Mouse (Mus musculus) midbrain, embryonic 11.5 days (tissue): Measurements from ENCODE around the gene Nsl1. TPM values are rescaled to one million over a fixed set of nuclear protein-coding genes. Genes with fewer than 3 reads are reported as not detected.

Experiments used
- ATAC-seq: fragments of 200-750 bp; cut with Nextera tagmentation; 2 replicates; pipeline ENCODE4 v1.8.0; 2017; ENCODE audit warnings: moderate TSS enrichment, moderate library complexity; ENCODE audit not compliant: low FRiP score
- DNase-seq: peaks from one replicate; pipeline ENCODE4 v3.0.0; 2015; ENCODE audit warnings: low spot score; ENCODE audit errors: missing footprints
- H3K27ac ChIP-seq: fragments of 300-500 bp; sonication (generic); 2 replicates; pipeline ENCODE4 v1.5.1; 2014; ENCODE audit warnings: low read depth, low read length
- H3K27me3 ChIP-seq: fragments of 300-500 bp; sonication (generic); 2 replicates; pipeline ENCODE4 v1.6.1; 2014; ENCODE audit warnings: mild to moderate bottlenecking, low read length, moderate library complexity, mixed read lengths; ENCODE audit not compliant: control insufficient read depth, insufficient read depth
- H3K36me3 ChIP-seq: fragments of 300-500 bp; sonication (generic); 2 replicates; pipeline ENCODE4 v1.6.1; 2014; ENCODE audit warnings: mild to moderate bottlenecking, low read length, moderate library complexity, mixed read lengths; ENCODE audit not compliant: control insufficient read depth, insufficient read depth
- H3K4me1 ChIP-seq: fragments of 300-500 bp; sonication (generic); 2 replicates; pipeline ENCODE4 v1.6.1; 2014; ENCODE audit warnings: low read length; ENCODE audit not compliant: control insufficient read depth, insufficient read depth
- H3K4me2 ChIP-seq: fragments of 300-500 bp; sonication (generic); 2 replicates; pipeline ENCODE4 v1.6.1; 2014; ENCODE audit warnings: mild to moderate bottlenecking, moderate library complexity
- H3K4me3 ChIP-seq: fragments of 300-500 bp; sonication (generic); 2 replicates; pipeline ENCODE4 v1.5.1; 2014; ENCODE audit warnings: low read depth, low read length
- H3K9ac ChIP-seq: fragments of 300-500 bp; sonication (generic); 2 replicates; pipeline ENCODE4 v1.6.1; 2014; ENCODE audit warnings: low read length
- H3K9me3 ChIP-seq: fragments of 300-500 bp; sonication (generic); 2 replicates; pipeline ENCODE4 v1.6.1; 2016; ENCODE audit warnings: low read length; ENCODE audit not compliant: control insufficient read depth
- WGBS: fragments of 180-500 bp; shearing (Covaris S2); extraction: QIAGEN DNeasy Blood & Tissue Kit; methylation state at CpG from one replicate; pipeline ENCODE4 v1.1.7; 2014; 5-methylcytosine and 5-hydroxymethylcytosine counted together
- polyA plus RNA-seq: library from polyadenylated mRNA; unstranded; fragments of >200 nt; fragmentation: Nextera tagmentation; extraction: Ambion mirVana; gene quantifications from 2 replicates; pipeline ENCODE4 v1.2.1, GENCODE M21; 2014

Gene Nsl1
- polyA plus RNA-seq, 1 experiment from 2014 or later: 22.8 TPM

DNA sequence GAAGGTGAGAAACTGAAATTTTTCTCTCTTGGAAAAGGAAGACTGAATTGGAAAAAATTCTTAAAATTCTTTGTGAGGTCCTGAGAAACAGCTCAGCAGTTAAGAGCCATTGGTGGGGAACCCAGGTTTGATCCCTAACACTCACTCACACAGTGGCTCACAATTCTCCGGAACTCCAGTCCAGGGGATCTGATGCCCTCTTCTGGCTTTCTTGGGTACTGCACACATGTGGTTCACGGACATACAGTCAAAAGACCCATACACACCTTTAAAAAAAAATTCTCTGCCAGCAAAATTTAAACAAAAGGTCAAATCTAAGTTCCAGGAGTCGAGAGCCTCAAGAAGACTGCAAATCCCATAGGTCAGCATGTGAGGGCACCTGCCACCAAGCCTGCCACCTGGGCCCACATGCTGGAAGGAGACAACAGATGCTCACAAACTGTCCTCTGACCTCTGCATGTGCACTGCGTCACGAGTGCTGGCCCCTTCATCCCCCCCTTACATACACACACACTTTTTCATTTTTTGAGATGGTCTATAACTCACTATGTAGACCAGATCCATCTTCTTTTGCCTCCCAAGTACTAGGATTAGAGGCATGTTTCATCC is 22.2 kb downstream of the Nsl1 start:
- Histone ChIP-seq H3K27me3 (no peaks in the 10 kb centered on the region), H3K4me3 (no peak overlapping the region), H3K9ac (no peak overlapping the region), H3K4me1 (no peaks in the 10 kb centered on the region), H3K4me2 (no peak overlapping the region), H3K27ac (no peak overlapping the region), H3K9me3 (no peaks in the 10 kb centered on the region), H3K36me3 (peaks cover 22% of the 10 kb centered on the region; the same call in 1 of the 2 replicates)
- peak; percentile 89 for DNase-seq
- WGBS: 72% methylated on average over 5 of the region's 5 CpGs
- no peak for ATAC-seq

DNA sequence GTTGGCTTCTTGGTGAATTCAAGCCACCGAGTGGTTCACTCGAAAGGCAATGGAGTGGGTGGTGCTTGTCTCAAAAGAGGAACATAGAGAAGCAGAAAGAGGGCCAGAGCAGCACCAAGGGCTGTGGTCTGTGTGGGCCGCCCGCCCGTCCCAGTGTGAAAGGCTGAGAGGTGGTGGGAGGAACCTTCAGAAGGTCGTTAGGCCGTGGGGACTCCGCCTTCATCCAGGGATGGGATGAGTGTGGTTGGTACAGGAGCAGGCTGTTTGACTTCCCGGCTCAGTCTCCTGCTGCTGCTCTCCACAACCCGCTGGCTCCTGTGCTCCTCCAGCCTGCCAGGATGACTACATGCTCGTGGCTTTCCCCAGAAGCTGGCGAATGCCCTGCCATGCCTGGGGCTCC is 22.8 kb downstream of the Nsl1 start:
- H3K27ac ChIP-seq: no peak overlapping the region
- H3K4me2 ChIP-seq: no peak overlapping the region
- no peak for ATAC-seq
- WGBS: 84% methylated on average over 12 of the region's 12 CpGs
- H3K9me3 ChIP-seq: no peaks in the 10 kb centered on the region
- no peak overlapping the region for H3K9ac ChIP-seq
- no peaks in the 10 kb centered on the region for H3K4me1 ChIP-seq
- no peak for DNase-seq
- no peak overlapping the region for H3K4me3 ChIP-seq
- no peaks in the 10 kb centered on the region for H3K27me3 ChIP-seq
- H3K36me3 ChIP-seq: peaks cover 20% of the 10 kb centered on the region; the same call in 1 of the 2 replicates

DNA sequence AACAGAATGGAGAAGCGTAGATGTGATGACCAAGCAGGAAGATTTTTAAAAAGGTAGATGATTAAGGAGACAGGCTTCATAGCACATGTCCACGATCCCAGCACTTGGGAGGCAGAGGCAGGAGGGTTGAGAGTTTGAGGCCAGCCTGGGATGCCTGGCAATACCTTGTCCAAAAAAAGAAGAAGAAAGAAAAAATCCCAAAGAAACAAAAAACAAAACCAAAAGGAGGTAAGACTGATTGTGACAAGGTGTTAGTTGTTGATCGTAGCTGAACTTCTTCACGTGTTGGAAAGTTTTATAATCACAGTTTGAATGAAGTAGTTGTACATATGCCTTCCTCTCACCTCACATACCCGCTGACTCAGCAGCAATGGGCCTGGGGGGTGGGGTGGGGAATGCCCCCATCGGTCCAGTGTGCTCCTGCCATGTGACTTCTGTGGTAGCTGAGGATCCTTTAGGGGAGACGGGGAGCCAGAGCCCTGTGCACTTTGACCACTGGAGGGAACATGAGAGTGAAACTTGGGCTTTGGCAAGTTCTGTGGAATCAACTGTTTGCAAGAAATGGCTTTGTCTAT is 23.6 kb downstream of the Nsl1 start:
- DNase-seq: peak; percentile 69

DNA sequence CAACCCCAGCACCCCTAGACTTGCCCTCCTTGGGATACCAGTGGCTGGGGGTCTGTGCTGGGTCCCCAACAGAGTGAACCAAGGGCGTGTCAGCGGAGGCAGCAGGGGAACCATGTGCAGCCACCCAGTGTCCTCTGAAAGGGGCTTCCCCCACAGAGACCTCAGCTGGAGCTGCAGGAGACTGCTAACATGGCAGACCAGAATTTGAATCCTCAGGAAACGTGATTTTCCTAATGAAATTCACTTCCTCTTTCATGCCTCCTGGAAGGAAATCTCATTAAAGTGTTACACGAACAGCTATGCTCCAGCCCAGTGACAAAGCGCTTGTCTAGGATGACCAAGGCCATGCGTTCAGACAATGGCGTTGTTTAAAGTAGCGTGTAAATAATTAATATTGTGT is 24.1 kb downstream of the Nsl1 start:
- no peak overlapping the region for H3K27ac ChIP-seq
- H3K36me3 ChIP-seq: peaks cover 15% of the 10 kb centered on the region; the same call in 1 of the 2 replicates
- H3K27me3 ChIP-seq: no peaks in the 10 kb centered on the region
- no peaks in the 10 kb centered on the region for H3K9me3 ChIP-seq
- ATAC-seq (no peak), DNase-seq (no peak)
- WGBS: 79% methylated on average over 8 of the region's 8 CpGs
- H3K9ac ChIP-seq: no peak overlapping the region
- H3K4me3 ChIP-seq: no peak overlapping the region
- no peaks in the 10 kb centered on the region for H3K4me1 ChIP-seq
- H3K4me2 ChIP-seq: no peak overlapping the region

More for the DNA sequence above, 23.6 kb downstream of the Nsl1 start:
- peaks cover 17% of the 10 kb centered on the region; the same call in 1 of the 2 replicates for H3K36me3 ChIP-seq
- H3K9ac ChIP-seq: no peak overlapping the region
- ATAC-seq: no peak
- no peaks in the 10 kb centered on the region for H3K9me3 ChIP-seq
- no peaks in the 10 kb centered on the region for H3K27me3 ChIP-seq
- no peaks in the 10 kb centered on the region for H3K4me1 ChIP-seq
- H3K27ac ChIP-seq: no peak overlapping the region
- H3K4me2 ChIP-seq: no peak overlapping the region
- H3K4me3 ChIP-seq: no peak overlapping the region
- 88% methylated on average over 7 of the region's 7 CpGs for WGBS

DNA sequence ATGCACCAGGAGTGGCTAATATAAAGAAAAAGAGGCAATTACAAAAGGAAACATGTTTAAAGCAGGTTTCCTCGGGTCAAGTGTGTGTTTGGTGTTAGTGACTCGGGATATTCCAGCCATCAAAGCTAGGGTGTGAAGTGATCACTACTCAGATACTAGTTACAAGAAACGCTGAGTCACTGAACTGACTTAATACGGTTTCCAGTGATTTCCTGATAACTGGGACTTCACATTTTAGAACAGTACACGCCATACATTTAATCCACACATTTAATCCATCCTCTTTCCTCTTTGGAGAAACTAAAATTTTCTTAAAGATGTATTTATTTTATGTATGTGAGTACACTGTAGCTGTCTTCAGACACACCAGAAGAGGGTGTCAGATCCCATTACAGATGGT is 25.1 kb downstream of the Nsl1 start:
- ATAC-seq (no peak), DNase-seq (no peak)
- WGBS: 91% methylated on average over 5 of the region's 5 CpGs
- Histone ChIP-seq H3K36me3 (peaks cover 10% of the 10 kb centered on the region; the same call in 1 of the 2 replicates), H3K27me3 (no peaks in the 10 kb centered on the region), H3K27ac (no peak overlapping the region), H3K4me3 (no peak overlapping the region), H3K4me2 (no peak overlapping the region), H3K9me3 (no peaks in the 10 kb centered on the region), H3K9ac (no peak overlapping the region), H3K4me1 (no peaks in the 10 kb centered on the region)

DNA sequence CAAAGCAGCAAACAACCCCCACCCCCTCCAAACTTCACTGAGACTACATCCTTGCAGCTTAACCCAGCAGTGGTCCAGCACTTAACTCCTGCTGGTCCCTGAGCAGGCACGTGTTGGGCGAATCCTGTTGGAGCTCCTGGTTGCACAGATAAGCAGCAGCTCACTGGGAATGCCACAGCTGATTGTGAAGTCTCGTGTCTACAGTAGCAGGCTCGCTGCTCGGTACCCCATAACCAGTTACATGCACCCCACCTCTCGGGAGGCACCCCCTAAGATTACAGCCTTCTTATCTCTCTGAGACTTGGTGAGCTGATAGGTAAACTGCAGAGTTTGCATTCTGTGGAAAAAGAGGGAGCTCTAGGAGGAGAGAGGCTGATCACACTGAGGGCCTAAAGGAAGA is 26.5 kb downstream of the Nsl1 start:
- 75% methylated on average over 6 of the region's 6 CpGs for WGBS
- H3K9me3 ChIP-seq: no peaks in the 10 kb centered on the region

DNA sequence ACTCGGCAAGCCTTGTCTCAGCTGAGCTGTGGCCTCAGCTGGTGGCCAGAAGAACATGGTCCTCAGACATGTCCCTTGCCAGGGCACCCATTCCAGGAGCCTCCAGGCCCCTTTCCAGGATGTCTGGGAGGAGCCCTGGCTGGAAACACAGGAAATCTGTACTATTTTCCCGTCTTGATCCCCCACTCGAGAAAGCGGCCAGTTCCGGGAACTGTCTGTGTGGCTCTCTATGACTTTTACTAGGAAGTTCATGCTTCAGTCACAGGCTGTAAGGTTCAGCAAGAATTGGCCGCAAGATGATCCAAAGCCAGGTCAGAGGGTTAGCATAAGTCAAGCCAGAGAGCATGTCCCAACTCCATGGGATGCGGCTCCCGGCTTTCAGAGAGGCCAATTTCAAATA is 29.2 kb downstream of the Nsl1 start:
- ATAC-seq: no peak

More for the DNA sequence above, 26.5 kb downstream of the Nsl1 start:
- ATAC-seq: no peak
- no peak overlapping the region for H3K4me2 ChIP-seq
- H3K4me3 ChIP-seq: no peak overlapping the region
- H3K27me3 ChIP-seq: no peaks in the 10 kb centered on the region
- peak; percentile 39 for DNase-seq
- H3K27ac ChIP-seq: no peak overlapping the region
- H3K9ac ChIP-seq: no peak overlapping the region
- H3K4me1 ChIP-seq: no peaks in the 10 kb centered on the region
- peaks cover 2% of the 10 kb centered on the region; the same call in 1 of the 2 replicates for H3K36me3 ChIP-seq

DNA sequence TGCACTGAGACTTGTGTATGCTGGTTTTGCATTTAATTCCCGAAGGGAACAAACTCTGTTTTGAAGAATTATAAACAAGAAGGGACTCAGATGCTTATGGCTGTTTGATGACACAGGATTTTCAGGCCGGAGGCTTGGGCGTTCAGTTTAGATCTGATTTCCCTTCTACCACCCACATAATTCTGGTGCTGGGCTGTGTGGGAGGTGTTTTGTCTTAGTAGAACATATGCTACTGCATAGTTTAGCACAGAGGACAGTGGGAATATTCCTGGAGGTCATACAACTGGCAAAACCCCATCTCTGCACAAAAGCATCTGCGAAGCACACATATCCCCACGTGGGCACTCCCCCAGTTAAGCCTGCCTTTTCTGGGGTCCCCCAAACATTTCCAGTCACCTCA is 30.8 kb downstream of the Nsl1 start:
- no peak overlapping the region for H3K4me2 ChIP-seq
- H3K27ac ChIP-seq: no peak overlapping the region
- WGBS: 84% methylated on average over 5 of the region's 5 CpGs
- H3K4me3 ChIP-seq: no peak overlapping the region
- peaks cover 2% of the 10 kb centered on the region; the same call in 1 of the 2 replicates for H3K4me1 ChIP-seq
- no peak overlapping the region for H3K9ac ChIP-seq
- H3K9me3 ChIP-seq: no peaks in the 10 kb centered on the region
- ATAC-seq (no peak), DNase-seq (no peak)
- no peaks in the 10 kb centered on the region for H3K36me3 ChIP-seq
- H3K27me3 ChIP-seq: peaks cover 10% of the 10 kb centered on the region

More for the DNA sequence above, 29.2 kb downstream of the Nsl1 start:
- H3K9ac ChIP-seq: no peak overlapping the region
- H3K27me3 ChIP-seq: peaks cover 3% of the 10 kb centered on the region
- DNase-seq: peak; percentile 28
- no peak overlapping the region for H3K4me3 ChIP-seq
- no peaks in the 10 kb centered on the region for H3K4me1 ChIP-seq
- no peak overlapping the region for H3K4me2 ChIP-seq
- 77% methylated on average over 8 of the region's 8 CpGs for WGBS
- H3K27ac ChIP-seq: no peak overlapping the region
- no peaks in the 10 kb centered on the region for H3K36me3 ChIP-seq
- H3K9me3 ChIP-seq: no peaks in the 10 kb centered on the region

DNA sequence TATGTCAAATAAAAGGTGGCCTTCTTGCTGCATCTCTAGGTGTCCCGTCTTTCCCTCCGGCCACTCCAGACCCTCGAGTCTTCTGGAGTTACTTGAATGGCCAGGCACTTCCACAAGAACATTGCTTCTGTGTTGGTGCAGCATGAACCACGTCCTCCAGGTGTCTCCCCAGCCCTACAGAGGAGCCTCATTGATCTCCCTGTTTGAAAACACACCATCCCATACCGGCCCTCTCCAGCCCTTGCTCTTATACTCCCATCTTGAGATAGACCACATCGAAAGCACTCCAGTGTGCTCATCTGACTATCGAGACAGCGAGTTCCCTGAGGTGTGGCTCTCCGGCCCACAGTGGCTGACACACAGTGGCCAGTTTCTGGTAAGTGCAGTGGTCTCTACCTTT is 32.2 kb downstream of the Nsl1 start:
- no peaks in the 10 kb centered on the region for H3K9me3 ChIP-seq
- H3K4me3 ChIP-seq: no peak overlapping the region
- no peak overlapping the region for H3K4me2 ChIP-seq
- H3K27ac ChIP-seq: no peak overlapping the region
- H3K27me3 ChIP-seq: peaks cover 21% of the 10 kb centered on the region
- no peaks in the 10 kb centered on the region for H3K36me3 ChIP-seq
- WGBS: 77% methylated on average over 9 of the region's 9 CpGs
- no peak for ATAC-seq
- peaks cover 3% of the 10 kb centered on the region; the same call in 1 of the 2 replicates for H3K4me1 ChIP-seq
- H3K9ac ChIP-seq: no peak overlapping the region
- DNase-seq: peak; percentile 81
